Mouse (Mus musculus) heart, postnatal 0 days (tissue): ENCODE measurements at regions not wholly inside any gene's neighbourhood (a gene's known extent, or its start where the extent isn't known, plus 50 kb on each side); places are given as distances from the start of the nearest gene placed in this dataset.

Source experiments
- ATAC-seq: fragments of 200-750 bp; cut with Nextera tagmentation; 2 replicates; pipeline ENCODE4 v1.8.0; 2017; ENCODE audit warnings: low read depth, moderate number of reproducible peaks, moderate library complexity; ENCODE audit not compliant: insufficient read depth
- DNase-seq: peaks from one replicate; pipeline ENCODE4 v3.0.0-alpha.2; 2016; ENCODE audit warnings: low spot score
- H3K27ac ChIP-seq: fragments of 300-500 bp; sonication (generic); 2 replicates; pipeline ENCODE4 v1.5.1; 2014; ENCODE audit warnings: low read depth, mild to moderate bottlenecking
- H3K27me3 ChIP-seq: fragments of 300-500 bp; sonication (generic); 2 replicates; pipeline ENCODE4 v1.6.1; 2014; ENCODE audit warnings: low read length, mixed read lengths; ENCODE audit not compliant: control insufficient read depth, insufficient read depth
- H3K36me3 ChIP-seq: fragments of 300-500 bp; sonication (generic); replicated peaks from 2 replicates; pipeline ENCODE4 v1.6.1; 2014; ENCODE audit warnings: low read length, mixed read lengths; ENCODE audit not compliant: control insufficient read depth, insufficient read depth
- H3K4me1 ChIP-seq: fragments of 300-500 bp; sonication (generic); 2 replicates; pipeline ENCODE4 v1.6.1; 2014; ENCODE audit warnings: antibody characterized with exemption; ENCODE audit not compliant: control insufficient read depth, insufficient read depth
- H3K4me2 ChIP-seq: fragments of 300-500 bp; sonication (generic); 2 replicates; pipeline ENCODE4 v1.6.1; 2014; ENCODE audit warnings: low read depth, mild to moderate bottlenecking, low read length, moderate library complexity
- H3K4me3 ChIP-seq: fragments of 300-500 bp; sonication (generic); 2 replicates; pipeline ENCODE4 v1.5.1; 2014; ENCODE audit warnings: low read depth, low read length
- H3K9ac ChIP-seq: fragments of 300-500 bp; sonication (generic); replicated peaks from 2 replicates; pipeline ENCODE4 v1.6.1; 2014; ENCODE audit warnings: low read depth, low read length, mixed read lengths
- H3K9me3 ChIP-seq: fragments of 300-500 bp; sonication (generic); replicated peaks from 2 replicates; pipeline ENCODE4 v1.6.1; 2016; ENCODE audit warnings: low read length; ENCODE audit not compliant: control insufficient read depth
- CTCF ChIP-seq: IDR thresholded peaks from 2 replicates; pipeline ENCODE4 v1.5.1; 2016; ENCODE audit warnings: antibody characterized with exemption, control low read depth, low read depth
- EP300 ChIP-seq: IDR thresholded peaks from 2 replicates; pipeline ENCODE4 v1.6.1; 2016; ENCODE audit warnings: antibody characterized with exemption, low read depth
- WGBS: fragments of 180-500 bp; shearing (Covaris S2); extraction: QIAGEN DNeasy Blood & Tissue Kit; methylation state at CpG from one replicate; pipeline ENCODE4 v1.1.7; 2014; 5-methylcytosine and 5-hydroxymethylcytosine counted together

- no peak overlapping the region for H3K4me3 ChIP-seq
- no peaks in the 10 kb centered on the region for H3K4me1 ChIP-seq
- H3K36me3 ChIP-seq, result no peaks in the 10 kb centered on the region
- no peak overlapping the region for H3K4me2 ChIP-seq
- TF ChIP-seq CTCF, result peak; percentile 51
- TF ChIP-seq EP300, result no peak
- DNase-seq, result peak; percentile 21
- ATAC-seq, result no peak
- H3K9me3 ChIP-seq, result no peaks in the 10 kb centered on the region
- 0 out of 2 replicates have a peak, but pooled peaks cover 5% of the 10 kb centered on the region for H3K27me3 ChIP-seq
- H3K9ac ChIP-seq, result no peak overlapping the region
- H3K27ac ChIP-seq, result no peak overlapping the region
- WGBS, result 36% methylated on average over 6 of the region's 6 CpGs
These were observed 285.4 kb upstream of the Rps6ka3 start for GRCm38 (mm10) chrX:158924490-158925398.

DNA sequence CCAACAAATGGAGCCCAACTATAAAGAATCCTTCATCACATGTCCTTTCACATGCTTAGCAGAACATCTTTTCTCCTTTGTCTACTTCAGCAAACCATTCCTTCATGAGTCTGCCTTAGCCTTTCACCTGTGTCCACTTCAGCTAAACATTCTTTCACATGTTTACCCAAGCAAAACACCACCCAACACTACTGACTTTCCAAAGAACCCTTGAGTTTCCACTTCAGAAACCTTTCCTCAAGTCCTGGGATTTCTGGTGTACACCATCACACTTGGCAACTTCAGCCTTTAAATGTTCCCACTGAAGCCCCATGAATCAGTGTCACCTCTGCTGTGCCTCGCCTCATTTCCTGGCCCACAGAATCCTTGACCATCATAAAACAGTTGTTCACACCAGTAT, 278.2 kb upstream of the Rps6ka3 start:
- DNase-seq (no peak), ATAC-seq (no peak)
- Histone ChIP-seq H3K36me3 (no peaks in the 10 kb centered on the region), H3K4me3 (no peak overlapping the region), H3K9me3 (no peaks in the 10 kb centered on the region), H3K4me2 (no peak overlapping the region), H3K9ac (no peak overlapping the region), H3K27ac (no peak overlapping the region), H3K27me3 (no peaks in the 10 kb centered on the region), H3K4me1 (no peaks in the 10 kb centered on the region)
- 70% methylated on average over 1 of the region's 1 CpGs for WGBS
- TF ChIP-seq CTCF (no peak), EP300 (no peak)

- no peak for TF ChIP-seq EP300
- no peak for TF ChIP-seq CTCF
- H3K9ac ChIP-seq, result no peak overlapping the region
- H3K27me3 ChIP-seq, result no peaks in the 10 kb centered on the region
- no peak for ATAC-seq
- no peak overlapping the region for H3K4me2 ChIP-seq
- WGBS, result 52% methylated on average over 4 of the region's 4 CpGs
- no peak overlapping the region for H3K27ac ChIP-seq
- H3K4me1 ChIP-seq, result no peaks in the 10 kb centered on the region
- H3K36me3 ChIP-seq, result no peaks in the 10 kb centered on the region
- H3K9me3 ChIP-seq, result no peaks in the 10 kb centered on the region
- H3K4me3 ChIP-seq, result no peak overlapping the region
- no peak for DNase-seq
These were observed 262.9 kb upstream of the Rps6ka3 start for GRCm38 (mm10) chrX:158947191-158947590.

DNA sequence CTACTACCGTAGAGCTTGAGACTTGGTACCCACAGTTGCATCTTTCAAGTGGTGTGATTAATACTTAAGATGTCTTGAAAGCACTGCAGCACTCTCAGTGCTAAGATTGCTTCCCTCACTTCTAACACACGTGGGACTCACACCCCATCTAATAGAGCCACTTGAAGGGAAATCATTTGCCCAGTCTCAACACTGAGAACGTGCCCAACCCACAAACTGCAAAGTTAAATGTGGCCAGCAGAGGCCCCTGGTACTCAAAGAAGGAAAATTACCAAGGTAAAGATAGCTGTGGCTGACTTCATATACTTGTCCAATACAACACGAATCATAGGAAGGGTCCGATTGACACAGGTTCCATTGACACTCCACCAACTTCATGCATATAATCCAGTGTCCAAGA, 238.4 kb upstream of the Rps6ka3 start:
- TF ChIP-seq EP300 (no peak), CTCF (peak; percentile 33)
- no peak overlapping the region for H3K4me3 ChIP-seq
- no peaks in the 10 kb centered on the region; the same call in 1 of the 2 replicates for H3K9me3 ChIP-seq
- no peak for ATAC-seq
- no peak overlapping the region for H3K4me2 ChIP-seq
- DNase-seq, result no peak
- no peak overlapping the region for H3K27ac ChIP-seq
- no peaks in the 10 kb centered on the region for H3K4me1 ChIP-seq
- H3K9ac ChIP-seq, result no peak overlapping the region
- H3K27me3 ChIP-seq, result no peaks in the 10 kb centered on the region
- H3K36me3 ChIP-seq, result no peaks in the 10 kb centered on the region
- 55% methylated on average over 5 of the region's 5 CpGs for WGBS

DNA sequence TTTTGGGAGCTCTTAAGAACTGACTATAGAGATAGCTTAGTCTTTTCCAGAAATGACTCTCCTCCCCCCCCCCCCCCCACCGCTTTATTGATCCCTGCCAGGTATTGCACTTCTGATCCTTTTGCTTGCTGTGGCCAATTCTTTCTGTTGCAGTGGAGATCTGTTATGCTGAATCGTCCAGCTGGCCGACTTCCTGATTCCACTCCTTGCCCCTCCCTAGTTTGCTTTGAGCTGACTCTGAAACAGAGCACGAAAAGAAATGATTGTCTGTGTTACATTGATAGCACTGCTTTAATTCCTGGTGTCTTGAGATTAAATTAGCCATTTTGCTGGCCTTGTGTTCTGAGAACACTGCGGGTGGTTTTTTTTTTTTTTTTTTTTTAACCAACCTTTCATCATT, 233.5 kb upstream of the Rps6ka3 start:
- WGBS, result 45% methylated on average over 5 of the region's 5 CpGs
- Histone ChIP-seq H3K36me3 (no peaks in the 10 kb centered on the region), H3K9ac (no peak overlapping the region), H3K4me3 (no peak overlapping the region), H3K4me1 (no peaks in the 10 kb centered on the region), H3K9me3 (no peaks in the 10 kb centered on the region), H3K27me3 (no peaks in the 10 kb centered on the region), H3K27ac (no peak overlapping the region), H3K4me2 (no peak overlapping the region)
- ATAC-seq, result no peak
- no peak for DNase-seq
- TF ChIP-seq EP300 (no peak), CTCF (no peak)

- Histone ChIP-seq H3K36me3 (no peaks in the 10 kb centered on the region), H3K27ac (no peak overlapping the region), H3K4me2 (no peak overlapping the region), H3K4me1 (no peaks in the 10 kb centered on the region), H3K4me3 (no peak overlapping the region), H3K9ac (no peak overlapping the region), H3K27me3 (no peaks in the 10 kb centered on the region), H3K9me3 (no peaks in the 10 kb centered on the region)
- DNase-seq (no peak), ATAC-seq (no peak)
- TF ChIP-seq EP300, result no peak
- TF ChIP-seq CTCF, result no peak
- WGBS, result 81% methylated on average over 2 of the region's 2 CpGs
These were observed 225.4 kb upstream of the Rps6ka3 start for GRCm38 (mm10) chrX:158984721-158985120.
